Mouse (Mus musculus): ENCODE measurements around the gene Smok2a. TPM values are rescaled to one million over a fixed set of nuclear protein-coding genes. Genes with fewer than 3 reads are reported as not detected.
"Not testable (repeated sequence)": the region's sequence is repeated elsewhere in the genome, so short reads cannot be mapped to it uniquely, and the experiment has no call there.

Smok2a gene
- polyA plus RNA-seq (2015; fragmentation: Nextera tagmentation; extraction: Ambion mirVana), result not detected in 2 replicates

GRCm38 (mm10) chr17:13220888-13221287 lies at the start of gene Smok2a:
Gene Smok2a, plus strand, starts transcription at chr17:13221188.
- Histone ChIP-seq H3K4me3 (replicated peaks; ENCODE audit: low read length) (no peak within 1 kb of the TSS), H3K4me1 (replicated peaks; ENCODE audit: control insufficient read depth, insufficient read depth, low read length) (no peaks in the 10 kb centered on the region), H3K4me2 (ENCODE audit: low read length) (no peak within 1 kb of the TSS), H3K27me3 (replicated peaks; ENCODE audit: control insufficient read depth, insufficient read depth, low read length) (no peaks in the 10 kb centered on the region), H3K36me3 (ENCODE audit: control insufficient read depth, insufficient read depth) (no peaks in the 10 kb centered on the region), H3K27ac (ENCODE audit: low read length) (no peak within 1 kb of the TSS), H3K9me3 (ENCODE audit: control insufficient read depth, low read length) (peaks cover 74% of the 10 kb centered on the region), H3K9ac (replicated peaks; ENCODE audit: low read depth, low read length) (no peak within 1 kb of the TSS)
- WGBS, result 92% methylated on average over 3 of the region's 3 CpGs
- ATAC-seq, result no peak

- not testable (repeated sequence) for ATAC-seq; H3K9me3 ChIP-seq (ENCODE audit: control insufficient read depth, low read length); H3K4me3 ChIP-seq (replicated peaks; ENCODE audit: low read length); H3K9ac ChIP-seq (replicated peaks; ENCODE audit: low read depth, low read length); H3K4me2 ChIP-seq (ENCODE audit: low read length); H3K27me3 ChIP-seq (replicated peaks; ENCODE audit: control insufficient read depth, insufficient read depth, low read length); H3K36me3 ChIP-seq (ENCODE audit: control insufficient read depth, insufficient read depth); H3K4me1 ChIP-seq (replicated peaks; ENCODE audit: control insufficient read depth, insufficient read depth, low read length); H3K27ac ChIP-seq (ENCODE audit: low read length)
- WGBS, result 91% methylated on average over 5 of the region's 6 CpGs
Observed at GRCm38 (mm10) chr17:13173578-13173977, 47.4 kb upstream of the Smok2a start.

GRCm38 (mm10) chr17:13174029-13174428 lies 47.0 kb upstream of the Smok2a start:
- H3K9me3 ChIP-seq (ENCODE audit: control insufficient read depth, low read length); H3K4me2 ChIP-seq (ENCODE audit: low read length); H3K9ac ChIP-seq (replicated peaks; ENCODE audit: low read depth, low read length); H3K27ac ChIP-seq (ENCODE audit: low read length); H3K27me3 ChIP-seq (replicated peaks; ENCODE audit: control insufficient read depth, insufficient read depth, low read length); H3K36me3 ChIP-seq (ENCODE audit: control insufficient read depth, insufficient read depth); H3K4me1 ChIP-seq (replicated peaks; ENCODE audit: control insufficient read depth, insufficient read depth, low read length); H3K4me3 ChIP-seq (replicated peaks; ENCODE audit: low read length); ATAC-seq: not testable (repeated sequence)
- WGBS, result 35% methylated on average over 1 of the region's 3 CpGs

GRCm38 (mm10) chr17:13175609-13176008 lies 45.4 kb upstream of the Smok2a start:
- H3K9ac ChIP-seq (replicated peaks; ENCODE audit: low read depth, low read length); H3K4me3 ChIP-seq (replicated peaks; ENCODE audit: low read length); H3K9me3 ChIP-seq (ENCODE audit: control insufficient read depth, low read length); H3K27ac ChIP-seq (ENCODE audit: low read length); ATAC-seq; H3K4me1 ChIP-seq (replicated peaks; ENCODE audit: control insufficient read depth, insufficient read depth, low read length); H3K4me2 ChIP-seq (ENCODE audit: low read length); H3K36me3 ChIP-seq (ENCODE audit: control insufficient read depth, insufficient read depth); H3K27me3 ChIP-seq (replicated peaks; ENCODE audit: control insufficient read depth, insufficient read depth, low read length): not testable (repeated sequence)
- no CpG with 5 or more reads among the region's 1 CpGs for WGBS

GRCm38 (mm10) chr17:13177796-13178195 lies 43.2 kb upstream of the Smok2a start:
- 40% methylated on average over 1 of the region's 1 CpGs for WGBS
- ATAC-seq; H3K9me3 ChIP-seq (ENCODE audit: control insufficient read depth, low read length); H3K27me3 ChIP-seq (replicated peaks; ENCODE audit: control insufficient read depth, insufficient read depth, low read length); H3K9ac ChIP-seq (replicated peaks; ENCODE audit: low read depth, low read length); H3K36me3 ChIP-seq (ENCODE audit: control insufficient read depth, insufficient read depth); H3K27ac ChIP-seq (ENCODE audit: low read length); H3K4me1 ChIP-seq (replicated peaks; ENCODE audit: control insufficient read depth, insufficient read depth, low read length); H3K4me2 ChIP-seq (ENCODE audit: low read length); H3K4me3 ChIP-seq (replicated peaks; ENCODE audit: low read length): not testable (repeated sequence)

GRCm38 (mm10) chr17:13179021-13179420 lies 42.0 kb upstream of the Smok2a start:
- H3K4me3 ChIP-seq (replicated peaks; ENCODE audit: low read length); H3K9ac ChIP-seq (replicated peaks; ENCODE audit: low read depth, low read length); ATAC-seq; H3K27me3 ChIP-seq (replicated peaks; ENCODE audit: control insufficient read depth, insufficient read depth, low read length); H3K9me3 ChIP-seq (ENCODE audit: control insufficient read depth, low read length); H3K4me1 ChIP-seq (replicated peaks; ENCODE audit: control insufficient read depth, insufficient read depth, low read length); H3K4me2 ChIP-seq (ENCODE audit: low read length); H3K36me3 ChIP-seq (ENCODE audit: control insufficient read depth, insufficient read depth); H3K27ac ChIP-seq (ENCODE audit: low read length): not testable (repeated sequence)
- 89% methylated on average over 4 of the region's 4 CpGs for WGBS

- H3K4me2 ChIP-seq (ENCODE audit: low read length); H3K9me3 ChIP-seq (ENCODE audit: control insufficient read depth, low read length); H3K27me3 ChIP-seq (replicated peaks; ENCODE audit: control insufficient read depth, insufficient read depth, low read length); H3K9ac ChIP-seq (replicated peaks; ENCODE audit: low read depth, low read length); ATAC-seq; H3K27ac ChIP-seq (ENCODE audit: low read length); H3K4me1 ChIP-seq (replicated peaks; ENCODE audit: control insufficient read depth, insufficient read depth, low read length); H3K4me3 ChIP-seq (replicated peaks; ENCODE audit: low read length); H3K36me3 ChIP-seq (ENCODE audit: control insufficient read depth, insufficient read depth): not testable (repeated sequence)
- WGBS, result 94% methylated on average over 5 of the region's 5 CpGs
Observed at GRCm38 (mm10) chr17:13180491-13180890, 40.5 kb upstream of the Smok2a start.

GRCm38 (mm10) chr17:13182712-13183111 lies 38.3 kb upstream of the Smok2a start:
- not testable (repeated sequence) for H3K4me1 ChIP-seq (replicated peaks; ENCODE audit: control insufficient read depth, insufficient read depth, low read length)
- H3K9me3 ChIP-seq (ENCODE audit: control insufficient read depth, low read length), result peaks cover 12% of the 10 kb centered on the region

GRCm38 (mm10) chr17:13184514-13184913 lies 36.5 kb upstream of the Smok2a start:
- not testable (repeated sequence) for H3K4me3 ChIP-seq (replicated peaks; ENCODE audit: low read length); H3K27me3 ChIP-seq (replicated peaks; ENCODE audit: control insufficient read depth, insufficient read depth, low read length); H3K4me1 ChIP-seq (replicated peaks; ENCODE audit: control insufficient read depth, insufficient read depth, low read length); ATAC-seq; H3K27ac ChIP-seq (ENCODE audit: low read length); H3K36me3 ChIP-seq (ENCODE audit: control insufficient read depth, insufficient read depth); H3K4me2 ChIP-seq (ENCODE audit: low read length); H3K9ac ChIP-seq (replicated peaks; ENCODE audit: low read depth, low read length)
- 95% methylated on average over 4 of the region's 5 CpGs for WGBS
- H3K9me3 ChIP-seq (ENCODE audit: control insufficient read depth, low read length), result peaks cover 12% of the 10 kb centered on the region

More at GRCm38 (mm10) chr17:13182712-13183111, 38.3 kb upstream of the Smok2a start:
- not testable (repeated sequence) for H3K27me3 ChIP-seq (replicated peaks; ENCODE audit: control insufficient read depth, insufficient read depth, low read length); H3K36me3 ChIP-seq (ENCODE audit: control insufficient read depth, insufficient read depth); ATAC-seq; H3K4me2 ChIP-seq (ENCODE audit: low read length); H3K9ac ChIP-seq (replicated peaks; ENCODE audit: low read depth, low read length); H3K27ac ChIP-seq (ENCODE audit: low read length); H3K4me3 ChIP-seq (replicated peaks; ENCODE audit: low read length)
- WGBS, result 57% methylated on average over 2 of the region's 4 CpGs

GRCm38 (mm10) chr17:13186541-13186940 lies 34.4 kb upstream of the Smok2a start:
- not testable (repeated sequence) for H3K9ac ChIP-seq (replicated peaks; ENCODE audit: low read depth, low read length); H3K4me3 ChIP-seq (replicated peaks; ENCODE audit: low read length); H3K27me3 ChIP-seq (replicated peaks; ENCODE audit: control insufficient read depth, insufficient read depth, low read length); ATAC-seq; H3K36me3 ChIP-seq (ENCODE audit: control insufficient read depth, insufficient read depth); H3K4me1 ChIP-seq (replicated peaks; ENCODE audit: control insufficient read depth, insufficient read depth, low read length); H3K4me2 ChIP-seq (ENCODE audit: low read length); H3K27ac ChIP-seq (ENCODE audit: low read length)
- peaks cover 13% of the 10 kb centered on the region for H3K9me3 ChIP-seq (ENCODE audit: control insufficient read depth, low read length)
- WGBS, result 85% methylated on average over 6 of the region's 6 CpGs

All from forebrain, embryonic 16.5 days (tissue).